Mouse (Mus musculus) cerebellum, adult 2 months (tissue): ENCODE data around the gene Gm5475.

Source experiments
- CTCF ChIP-seq: fragments of 200-500 bp; IDR thresholded peaks from 2 replicates; pipeline ENCODE4 v1.5.1; 2011; ENCODE audit warnings: low read depth, mild to moderate bottlenecking, control low read depth, low read length, moderate library complexity, borderline replicate concordance; ENCODE audit not compliant: insufficient read depth
- POLR2A ChIP-seq: fragments of 200-500 bp; IDR thresholded peaks from 2 replicates; pipeline ENCODE4 v1.6.1; 2011; ENCODE audit warnings: low read length, control low read depth, borderline replicate concordance; ENCODE audit not compliant: insufficient read depth

DNA sequence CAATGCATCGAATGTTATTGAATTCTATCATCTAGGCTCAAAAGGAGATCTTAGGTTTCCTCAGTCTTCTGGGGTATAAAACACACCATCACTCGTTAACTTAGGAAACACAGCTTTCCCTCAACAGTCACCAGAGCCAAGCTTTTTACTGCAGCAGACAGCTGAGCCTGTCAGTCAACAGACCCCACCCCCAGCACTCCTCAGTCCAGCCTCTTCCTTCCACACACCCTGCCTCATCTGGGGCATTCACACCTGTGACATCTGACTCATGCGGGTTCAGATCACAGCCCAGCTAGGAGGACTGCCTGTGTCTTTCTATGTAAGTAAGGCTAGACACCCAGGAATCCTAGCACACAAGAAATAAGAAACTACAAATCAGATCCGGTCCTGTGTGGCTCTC, 7.9 kb upstream of the Gm5475 start:
- TF ChIP-seq POLR2A: no peak
- TF ChIP-seq CTCF: no peak
